Mouse (Mus musculus): Measurements from ENCODE around the gene Olfr77. TPM values are rescaled to one million over a fixed set of nuclear protein-coding genes. Genes with fewer than 3 reads are reported as not detected.

Gene Olfr77
- 0.03 TPM in 1 of 2 replicates, not detected in the other for polyA plus RNA-seq (2012; ENCODE audit: insufficient read depth, low replicate concordance)

GRCm38 (mm10) chr9:19916565-19916964 lies at the start of gene Olfr77:
Olfr77 (plus strand) TSS chr9:19916865.
- Histone ChIP-seq H3K4me1 (no peaks in the 10 kb centered on the region), H3K36me3 (replicated peaks; ENCODE audit: low read length) (no peaks in the 10 kb centered on the region), H3K4me3 (replicated peaks) (no peak within 1 kb of the TSS), H3K9me3 (no peaks in the 10 kb centered on the region), H3K27me3 (replicated peaks) (no peaks in the 10 kb centered on the region)
- TF ChIP-seq GATA1 (IDR thresholded peaks at IDR 0.05; ENCODE audit: borderline replicate concordance, low read length) (no peak), FLI1 (IDR thresholded peaks at IDR 0.05; ENCODE audit: low read length) (no peak)

GRCm38 (mm10) chr9:19887904-19888303 lies 28.8 kb upstream of the Olfr77 start, which contains the start of gene Olfr862:
Olfr862 (minus strand) TSS chr9:19888004.
- Histone ChIP-seq H3K9me3 (0 out of 2 replicates have a peak, but pooled peaks cover 4% of the 10 kb centered on the region), H3K36me3 (replicated peaks; ENCODE audit: low read length) (no peaks in the 10 kb centered on the region), H3K4me3 (replicated peaks) (no peak within 1 kb of the TSS), H3K27me3 (replicated peaks) (no peaks in the 10 kb centered on the region), H3K4me1 (no peaks in the 10 kb centered on the region)
- TF ChIP-seq FLI1 (IDR thresholded peaks at IDR 0.05; ENCODE audit: low read length) (no peak), GATA1 (IDR thresholded peaks at IDR 0.05; ENCODE audit: borderline replicate concordance, low read length) (no peak)

GRCm38 (mm10) chr9:19911170-19911569 lies 5.5 kb upstream of the Olfr77 start:
- TF ChIP-seq GATA1 (IDR thresholded peaks at IDR 0.05; ENCODE audit: borderline replicate concordance, low read length) (no peak), FLI1 (IDR thresholded peaks at IDR 0.05; ENCODE audit: low read length) (no peak)
- Histone ChIP-seq H3K27me3 (replicated peaks) (no peaks in the 10 kb centered on the region), H3K4me3 (replicated peaks) (no peak overlapping the region), H3K4me1 (no peaks in the 10 kb centered on the region), H3K36me3 (replicated peaks; ENCODE audit: low read length) (no peaks in the 10 kb centered on the region), H3K9me3 (peaks cover 5% of the 10 kb centered on the region)

Other genes with a start within 250 kb of the Olfr77 start
- not detected in 2 replicates for gene Olfr857, start 207.4 kb upstream of the Olfr77 start, polyA plus RNA-seq (2012; ENCODE audit: insufficient read depth, low replicate concordance)
- not detected in 2 replicates for gene Olfr58, start 136.6 kb upstream of the Olfr77 start, polyA plus RNA-seq (2012; ENCODE audit: insufficient read depth, low replicate concordance)
- gene Olfr859, start 112.0 kb upstream of the Olfr77 start, polyA plus RNA-seq (2012; ENCODE audit: insufficient read depth, low replicate concordance), result not detected in 2 replicates
- gene Olfr860, start 67.1 kb upstream of the Olfr77 start, polyA plus RNA-seq (2012; ENCODE audit: insufficient read depth, low replicate concordance), result not detected in 2 replicates
- gene Olfr862, start 28.9 kb upstream of the Olfr77 start, polyA plus RNA-seq (2012; ENCODE audit: insufficient read depth, low replicate concordance), result not detected in 2 replicates
- gene Olfr866, start 111.2 kb downstream of the Olfr77 start, polyA plus RNA-seq (2012; ENCODE audit: insufficient read depth, low replicate concordance), result not detected in 2 replicates
- not detected in 2 replicates for gene Olfr867, start 140.7 kb downstream of the Olfr77 start, polyA plus RNA-seq (2012; ENCODE audit: insufficient read depth, low replicate concordance)
- not detected in 2 replicates for gene Olfr868, start 181.8 kb downstream of the Olfr77 start, polyA plus RNA-seq (2012; ENCODE audit: insufficient read depth, low replicate concordance)
- gene Olfr869, start 212.1 kb downstream of the Olfr77 start, polyA plus RNA-seq (2012; ENCODE audit: insufficient read depth, low replicate concordance), result not detected in 2 replicates

All from megakaryocyte, embryonic 14.5 days (primary cell).